Mouse (Mus musculus) thymus, postnatal 10 days (tissue): ENCODE measurements around the gene Emp1.
A peak's percentile ranks its signal among the peaks of the same experiment; 100 is the strongest.

Experiments used
- DNase-seq, 2 experiments: peaks; one replicate each; pipeline ENCODE4 v3.0.0; 2021; ENCODE audit warnings: low spot score in 2 of 2

Emp1 gene

DNA sequence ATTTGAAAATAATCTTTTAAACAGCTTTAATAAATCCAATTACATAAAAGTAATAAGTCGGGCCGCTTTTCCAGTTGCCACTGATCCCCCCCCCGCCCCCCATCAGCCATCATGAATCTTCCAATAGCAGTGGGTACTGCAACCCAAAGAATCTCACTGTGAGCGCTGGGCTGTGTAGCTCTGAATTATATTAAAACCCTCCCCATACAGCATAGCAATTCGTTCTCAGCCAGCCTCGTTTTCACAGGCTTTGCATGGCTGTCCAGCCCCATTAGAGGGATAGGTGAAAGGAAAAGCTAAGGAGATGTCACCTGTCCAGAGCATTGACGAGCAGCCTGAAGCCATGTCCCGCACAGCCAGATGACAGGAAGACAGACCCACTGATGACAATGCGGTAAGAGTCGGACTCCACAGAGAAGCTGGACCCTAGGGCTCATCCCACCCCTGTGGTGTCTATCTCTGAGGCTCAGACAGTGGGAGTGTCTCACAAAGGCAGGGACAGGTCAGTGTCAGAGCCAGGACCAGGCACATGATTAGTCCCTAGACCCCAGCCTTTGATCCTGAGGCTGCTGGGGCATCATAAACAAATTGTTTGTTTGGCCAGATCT is 49.5 kb downstream of the Emp1 start:
- no peak for DNase-seq

DNA sequence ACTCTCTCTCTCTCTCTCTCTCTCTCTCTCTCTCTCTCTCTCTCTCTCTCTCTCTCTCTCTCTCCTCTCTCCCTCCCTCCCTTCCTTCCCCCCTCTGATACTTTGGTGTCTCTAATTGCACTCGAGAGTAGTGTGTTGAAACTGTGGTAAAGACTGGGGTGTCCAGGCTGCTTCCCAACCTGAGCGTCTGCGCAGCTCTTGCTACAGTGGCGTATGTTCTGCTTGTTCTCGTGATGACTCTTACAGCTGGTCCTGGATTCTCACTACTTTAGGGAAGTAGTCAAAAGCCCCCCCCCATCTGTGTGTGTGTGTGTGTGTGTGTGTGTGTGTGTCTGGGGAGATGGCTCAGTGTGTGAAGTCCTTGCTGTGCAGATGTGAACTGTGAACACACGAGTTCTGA is 50.3 kb downstream of the Emp1 start:
- no peak for DNase-seq

DNA sequence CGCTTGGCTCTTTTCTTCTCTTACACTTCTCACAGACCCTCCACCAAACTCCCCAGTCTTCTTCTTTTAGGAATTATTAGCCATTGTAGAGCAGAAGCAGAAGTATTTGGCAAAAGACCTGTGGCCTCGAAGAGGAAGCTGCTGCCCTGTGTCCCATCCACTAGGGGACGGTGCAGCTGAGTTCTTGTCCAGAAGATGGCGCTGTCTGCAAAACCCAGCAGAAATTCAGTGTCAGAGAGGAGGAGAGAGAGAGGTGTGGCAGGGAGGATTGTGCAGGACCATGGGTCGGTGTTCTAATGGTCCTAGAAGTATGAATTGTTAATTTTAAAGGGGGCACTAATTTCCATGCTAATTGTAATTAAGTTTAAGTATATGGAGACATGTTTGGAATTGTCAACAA is 55.1 kb downstream of the Emp1 start:
- peak in 1 of 2 experiments; percentile 35 for DNase-seq

DNA sequence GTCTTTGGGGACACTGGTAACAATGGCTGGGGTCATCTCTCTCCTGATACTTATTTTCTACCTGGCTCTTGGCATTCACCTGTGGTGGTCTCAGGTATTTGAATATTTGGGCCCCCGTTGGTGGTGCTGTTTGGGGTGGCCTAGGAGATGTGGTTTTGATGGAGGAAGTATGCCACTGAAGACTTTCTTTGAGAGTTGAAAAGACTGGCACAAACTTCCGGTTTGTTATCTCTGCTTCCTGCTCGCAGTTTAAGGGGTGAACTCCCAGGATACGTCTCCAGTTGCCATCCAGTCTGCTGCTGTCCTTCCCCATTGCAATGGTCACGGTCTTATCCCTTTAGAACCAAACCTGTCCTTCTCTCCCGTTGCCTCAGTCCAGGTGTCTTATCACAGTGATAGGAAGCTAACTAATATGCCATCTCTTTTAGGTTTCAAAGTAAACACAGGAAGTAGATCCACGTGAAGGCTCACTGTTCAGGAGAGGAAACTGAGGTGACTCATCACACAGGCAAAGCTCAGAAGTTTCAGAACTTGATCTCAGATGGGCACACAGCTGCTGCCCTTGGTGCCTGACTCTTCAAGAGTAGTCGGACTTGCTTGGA is 56.0 kb downstream of the Emp1 start:
- peak; percentile 27 to 29 for DNase-seq

DNA sequence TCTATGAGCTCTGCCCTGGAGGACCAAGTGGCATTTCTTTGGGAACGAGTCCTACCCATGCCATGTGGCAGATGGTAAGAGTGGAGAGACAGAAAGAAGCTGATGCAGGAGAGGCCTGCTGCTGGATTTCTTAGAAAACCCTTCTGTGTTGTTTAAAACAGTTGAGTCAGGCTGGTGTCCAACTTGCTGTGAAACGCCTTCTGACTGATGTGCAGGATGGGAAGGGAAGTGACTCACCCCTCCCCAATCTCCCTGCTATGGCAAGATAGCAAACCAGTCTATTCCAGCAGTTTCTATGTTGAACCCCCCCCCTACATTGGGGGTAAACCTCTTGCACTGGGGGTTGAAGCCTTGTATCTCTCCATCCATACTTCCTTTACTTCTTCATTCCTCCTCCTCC is 65.9 kb downstream of the Emp1 start:
- DNase-seq: no peak

DNA sequence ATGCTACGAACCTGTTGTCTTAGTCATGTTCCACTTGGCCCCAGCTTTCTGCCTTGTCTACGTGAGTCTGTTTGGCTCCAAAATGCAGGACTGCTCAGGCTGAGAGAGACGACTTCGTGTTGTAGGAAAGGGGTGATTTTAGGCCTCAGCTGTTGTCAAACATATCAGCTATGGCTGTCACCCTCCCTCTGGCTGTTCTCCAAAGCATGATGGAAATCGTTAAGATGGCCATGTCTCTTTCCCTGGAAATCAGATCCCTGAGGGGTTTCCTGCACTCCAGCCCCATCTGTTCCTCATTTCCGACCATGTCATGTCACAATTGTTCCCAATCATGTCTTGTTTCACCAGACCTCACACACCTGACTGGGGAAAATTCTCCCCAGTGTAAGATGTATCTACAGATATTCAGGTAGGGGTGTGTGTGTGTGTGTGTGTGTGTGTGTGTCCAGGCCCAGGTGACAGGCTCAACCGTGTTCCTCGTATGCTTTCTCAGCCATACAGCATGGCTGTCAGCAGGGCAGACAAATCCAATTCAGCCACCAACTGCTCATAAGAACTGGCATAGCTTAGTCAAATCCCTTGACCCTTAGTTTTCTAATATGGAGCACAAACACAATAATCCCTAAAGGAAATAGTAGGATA is 67.0 kb downstream of the Emp1 start:
- no peak for DNase-seq

DNA sequence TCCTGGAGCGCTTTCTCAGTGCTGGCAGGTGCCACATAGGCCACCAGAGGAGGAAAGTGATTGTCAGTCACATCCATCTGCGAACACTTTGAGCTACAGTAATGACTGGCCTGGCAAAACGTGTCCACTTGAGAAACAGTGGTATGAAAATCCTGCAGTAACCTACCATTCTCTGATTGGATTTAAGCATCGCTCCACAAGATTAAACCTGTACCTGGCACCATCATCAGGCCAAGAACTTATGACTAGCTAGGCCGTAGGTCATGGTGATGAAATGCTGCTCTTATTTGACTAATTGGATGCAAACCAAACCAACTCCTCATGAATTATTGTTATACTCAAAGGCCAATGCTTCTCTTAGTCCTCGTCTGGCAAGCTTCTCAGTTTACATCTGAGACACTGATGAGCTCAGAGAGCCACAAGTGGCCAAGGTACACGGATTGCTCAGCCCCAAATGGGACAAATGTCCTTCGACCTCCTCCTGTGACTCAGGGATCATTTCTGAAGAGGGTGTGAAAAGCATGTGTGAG is 68.2 kb downstream of the Emp1 start:
- no peak for DNase-seq
